12 mouse cellular contexts compared by ENCODE assay signal in the genomic region with DNA sequence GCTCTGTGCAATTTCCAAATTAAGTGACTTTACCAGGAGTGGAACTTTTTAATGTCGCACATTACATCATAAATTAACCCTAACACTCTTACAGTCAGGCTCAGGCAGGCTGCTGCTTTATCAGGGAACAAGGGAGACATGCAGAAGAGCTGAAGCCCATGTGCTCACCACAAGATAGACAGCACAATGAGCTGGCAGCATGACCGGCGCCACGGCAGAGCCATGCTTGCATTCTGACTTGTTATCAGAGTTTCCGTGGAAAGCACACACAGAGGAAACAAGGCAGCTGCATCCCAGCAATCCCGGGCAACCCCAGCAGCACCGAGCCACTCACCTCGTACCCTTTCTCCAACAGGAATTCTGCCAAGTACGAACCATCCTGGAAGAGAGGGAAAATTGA.
DNase-seq lines count a peak whose midpoint lies in the region; ATAC-seq and TF ChIP-seq lines count a peak whose summit lies in the region.
"Had no signal": no experiment of that assay in that cellular context is flagged by ENCODE, and none has a peak within 500 bp of the region (broad histone marks: within the 10 kb centered on the region; RNA-seq: fewer than 3 reads in every experiment).

No protein-coding gene starts in this region.

- no peaks in the 10 kb centered on the region for H3K27me3 ChIP-seq in C2C12 (ENCODE audit: control insufficient read depth, insufficient read depth, insufficient read length)
- H3K27me3 ChIP-seq in heart, embryonic 13.5 days (replicated peaks), result no peaks in the 10 kb centered on the region
- no peaks in the 10 kb centered on the region for H3K27me3 ChIP-seq in liver, embryonic 13.5 days
- H3K27me3 ChIP-seq: neural tube, embryonic 13.5 days had no signal

- no peaks in the 10 kb centered on the region for H3K9me3 ChIP-seq in heart, embryonic 13.5 days
- H3K9me3 ChIP-seq in liver, embryonic 13.5 days (replicated peaks), result no peaks in the 10 kb centered on the region
- H3K9me3 ChIP-seq: midbrain, embryonic 10.5 days; neural tube, embryonic 13.5 days had no signal

- peaks cover 28% of the 10 kb centered on the region for H3K4me1 ChIP-seq in heart, embryonic 13.5 days
- peaks cover 29% of the 10 kb centered on the region for H3K4me1 ChIP-seq in liver, embryonic 13.5 days (replicated peaks)
- H3K4me1 ChIP-seq: midbrain, embryonic 10.5 days had no signal

- peak; percentile 49 for DNase-seq in c-Kit-negative CD71-positive TER-119-positive erythroid progenitor cells, embryonic 14.5 days (ENCODE audit: low read depth, low spot score)
- peak; percentile 73 for DNase-seq in liver, embryonic 13.5 days
- no peak for DNase-seq in ovary, postnatal 10 days (ENCODE audit: low spot score)
- no peak for DNase-seq in adrenal gland, postnatal 14 days
- DNase-seq: adrenal gland, adult 8-10 months; cerebellum, adult 9-10 months; left cerebral cortex, postnatal 4 days had no signal

- peak overlapping the region; percentile 62 for H3K4me2 ChIP-seq in heart, embryonic 13.5 days
- peak overlapping the region; percentile 55 for H3K4me2 ChIP-seq in liver, embryonic 13.5 days
- H3K4me2 ChIP-seq: neural tube, embryonic 13.5 days had no signal

- H3K9ac ChIP-seq in heart, embryonic 13.5 days, result peak overlapping the region; percentile 50; the same call in 1 of the 2 replicates
- H3K9ac ChIP-seq in liver, embryonic 13.5 days, result 0 out of 2 replicates have a peak overlapping the region, but pooled peaks have one; percentile 40
- H3K9ac ChIP-seq: neural tube, embryonic 13.5 days had no signal

- no peak overlapping the region for H3K4me3 ChIP-seq in C2C12 (ENCODE audit: insufficient read depth, poor library complexity, severe bottlenecking)
- peak overlapping the region; percentile 23; the same call in 1 of the 2 replicates for H3K4me3 ChIP-seq in heart, embryonic 13.5 days
- H3K4me3 ChIP-seq in liver, embryonic 13.5 days (replicated peaks), result no peak overlapping the region
- H3K4me3 ChIP-seq: midbrain, embryonic 10.5 days; neural tube, embryonic 13.5 days had no signal

- no peaks in the 10 kb centered on the region for H3K79me3 ChIP-seq in C2C12 (ENCODE audit: low read depth)

- 12% methylated on average over 9 of the region's 9 CpGs for WGBS in heart, embryonic 13.5 days
- 15% methylated on average over 9 of the region's 9 CpGs for WGBS in liver, embryonic 13.5 days (ENCODE audit: insufficient replicate concordance)

- no peak for TF ChIP-seq CTCF in C2C12 (IDR thresholded peaks at IDR 0.05; ENCODE audit: control insufficient read depth, insufficient read depth, insufficient read length)

- ATAC-seq in heart, embryonic 13.5 days (ENCODE audit: extremely low read depth, insufficient number of reproducible peaks, low FRiP score, low TSS enrichment), result no peak; the same call in 1 of the 2 replicates
- peak; percentile 96 for ATAC-seq in liver, embryonic 13.5 days (ENCODE audit: low read depth)
- no peak for ATAC-seq in inflammation-experienced regulatory T-cells, adult 6 months

- peak overlapping the region; percentile 71 for H3K27ac ChIP-seq in heart, embryonic 13.5 days (replicated peaks)
- H3K27ac ChIP-seq in liver, embryonic 13.5 days, result peak overlapping the region; percentile 51
- H3K27ac ChIP-seq: midbrain, embryonic 10.5 days; neural tube, embryonic 13.5 days had no signal

- H3ac ChIP-seq in C2C12 (ENCODE audit: control insufficient read depth, insufficient read length, low read depth), result peak overlapping the region; percentile 28

- no peaks in the 10 kb centered on the region for H3K79me2 ChIP-seq in C2C12 (ENCODE audit: control insufficient read depth, insufficient read depth)

- no peaks in the 10 kb centered on the region for H3K36me3 ChIP-seq in C2C12 (ENCODE audit: control insufficient read depth, insufficient read depth)
- H3K36me3 ChIP-seq in heart, embryonic 13.5 days, result no peaks in the 10 kb centered on the region
- H3K36me3 ChIP-seq in liver, embryonic 13.5 days, result no peaks in the 10 kb centered on the region
- H3K36me3 ChIP-seq: midbrain, embryonic 10.5 days; neural tube, embryonic 13.5 days had no signal

TF ChIP-seq in C2C12, 6 proteins besides CTCF, POLR2A, EP300 and RAD21:
- TF ChIP-seq USF1 (IDR thresholded peaks at IDR 0.05; ENCODE audit: low read depth), result no peak
- TF ChIP-seq FOSL1 (IDR thresholded peaks at IDR 0.05; ENCODE audit: insufficient read depth, low read length, poor library complexity, severe bottlenecking), result no peak
- no peak for TF ChIP-seq MYOG (IDR thresholded peaks at IDR 0.05; ENCODE audit: control insufficient read depth, extremely low read depth, insufficient read length)
- no peak for TF ChIP-seq CEBPB (IDR thresholded peaks at IDR 0.05; ENCODE audit: low read depth)
- no peak for TF ChIP-seq MYOD1 (IDR thresholded peaks at IDR 0.05; ENCODE audit: control insufficient read depth, insufficient read length, low read depth)
- TF ChIP-seq MAX (IDR thresholded peaks at IDR 0.05), result no peak

Comparison
In these comparisons a context has a peak if more than half of its experiments do, and no peak if none do; other contexts are left out.
1. DNase-seq: peak in c-Kit-negative CD71-positive TER-119-positive erythroid progenitor cells, embryonic 14.5 days (single experiment) and liver, embryonic 13.5 days (single experiment); none in ovary, postnatal 10 days (single experiment) and adrenal gland, postnatal 14 days (single experiment).